In genomic region chr12:103099185-103099584, GRCm38 (mm10) we compare ENCODE assay signal across 10 mouse cellular contexts.
DNase-seq lines count a peak whose midpoint lies in the region; ATAC-seq lines count a peak whose summit lies in the region.
"Had no signal": no experiment of that assay in that cellular context is flagged by ENCODE, and none has a peak within 500 bp of the region (broad histone marks: within the 10 kb centered on the region; RNA-seq: fewer than 3 reads in every experiment).

No protein-coding gene starts in this region.

- H3K4me3 ChIP-seq in heart, embryonic 10.5 days = no peak overlapping the region
- no peak overlapping the region for H3K4me3 ChIP-seq in hindbrain, embryonic 11.5 days (ENCODE audit: low read depth, low read length)
- H3K4me3 ChIP-seq: heart, embryonic 15.5 days; midbrain, embryonic 12.5 days had no signal

- H3K36me3 ChIP-seq in heart, embryonic 10.5 days = no peaks in the 10 kb centered on the region
- H3K36me3 ChIP-seq in hindbrain, embryonic 11.5 days (ENCODE audit: control insufficient read depth, insufficient read depth, low read length) = no peaks in the 10 kb centered on the region
- H3K36me3 ChIP-seq: heart, embryonic 15.5 days; midbrain, embryonic 12.5 days had no signal

- no peaks in the 10 kb centered on the region for H3K9me3 ChIP-seq in heart, embryonic 10.5 days
- H3K9me3 ChIP-seq in hindbrain, embryonic 11.5 days (ENCODE audit: control insufficient read depth, low read length) = no peaks in the 10 kb centered on the region
- H3K9me3 ChIP-seq: heart, embryonic 15.5 days; midbrain, embryonic 12.5 days had no signal

- H3K4me1 ChIP-seq in heart, embryonic 10.5 days = peaks cover 10% of the 10 kb centered on the region
- no peaks in the 10 kb centered on the region for H3K4me1 ChIP-seq in hindbrain, embryonic 11.5 days (replicated peaks; ENCODE audit: control insufficient read depth, insufficient read depth, low read length)
- H3K4me1 ChIP-seq: midbrain, embryonic 12.5 days had no signal

- H3K9ac ChIP-seq in hindbrain, embryonic 11.5 days (ENCODE audit: low read depth, low read length) = no peak overlapping the region
- H3K9ac ChIP-seq: heart, embryonic 15.5 days; midbrain, embryonic 12.5 days had no signal

- no peak for ATAC-seq in hindbrain, embryonic 11.5 days (ENCODE audit: low FRiP score)
- ATAC-seq in inflammation-experienced regulatory T-cells, adult 6 months = no peak

- WGBS in heart, embryonic 10.5 days = 61% methylated on average over 1 of the region's 1 CpGs
- WGBS in hindbrain, embryonic 11.5 days = 71% methylated on average over 1 of the region's 1 CpGs

- no peak overlapping the region for H3K4me2 ChIP-seq in hindbrain, embryonic 11.5 days (replicated peaks; ENCODE audit: low read depth, low read length)
- H3K4me2 ChIP-seq: heart, embryonic 15.5 days; midbrain, embryonic 12.5 days had no signal

- H3K27me3 ChIP-seq in heart, embryonic 10.5 days (ENCODE audit: insufficient read depth, poor library complexity, severe bottlenecking) = no peaks in the 10 kb centered on the region
- no peaks in the 10 kb centered on the region for H3K27me3 ChIP-seq in hindbrain, embryonic 11.5 days (ENCODE audit: control insufficient read depth, insufficient read depth, low read length)
- H3K27me3 ChIP-seq: heart, embryonic 15.5 days; midbrain, embryonic 12.5 days had no signal

- no peak overlapping the region for H3K27ac ChIP-seq in heart, embryonic 10.5 days
- no peak overlapping the region for H3K27ac ChIP-seq in hindbrain, embryonic 11.5 days (ENCODE audit: low read depth, low read length)
- H3K27ac ChIP-seq: heart, embryonic 15.5 days; midbrain, embryonic 12.5 days had no signal

- DNase-seq in heart, adult 8-10 months (ENCODE audit: low spot score) = peak; percentile 7
- DNase-seq in heart, embryonic 10.5 days (ENCODE audit: low spot score) = no peak
- DNase-seq in right cerebral cortex, adult 2 months (ENCODE audit: low spot score in 2 of 2) = peak; percentile 32 to 54
- DNase-seq in right cerebral cortex, postnatal 36 days (ENCODE audit: low spot score in 2 of 2) = no peak
- peak; percentile 33 to 61 for DNase-seq in frontal cortex, adult 2 months (ENCODE audit: extremely low spot score in 1 of 2, low spot score in 1 of 2)
- peak; percentile 10 for DNase-seq in skeletal muscle tissue, adult 2 months (ENCODE audit: low read depth, low spot score)
- DNase-seq in hindbrain, embryonic 11.5 days (ENCODE audit: low spot score) = no peak

Comparison
In these comparisons a context has a peak if more than half of its experiments do, and no peak if none do; other contexts are left out.
1. DNase-seq: peak in heart, adult 8-10 months (single experiment), right cerebral cortex, adult 2 months (2 of 2), frontal cortex, adult 2 months (2 of 2) and skeletal muscle tissue, adult 2 months (single experiment); none in heart, embryonic 10.5 days (single experiment), right cerebral cortex, postnatal 36 days (0 of 2) and hindbrain, embryonic 11.5 days (single experiment).